Mouse (Mus musculus) small intestine, adult 2 months (tissue): ENCODE measurements around the gene Sdhb. TPM values are rescaled to one million over a fixed set of nuclear protein-coding genes. Genes with fewer than 3 reads are reported as not detected.

Experiments
- H3K27ac ChIP-seq: fragments of 200-500 bp; 2 replicates; pipeline ENCODE4 v1.5.1; 2012; ENCODE audit warnings: low read depth, low read length, control low read depth, inconsistent platforms; ENCODE audit not compliant: insufficient read depth
- H3K27me3 ChIP-seq: fragments of 200-500 bp; 2 replicates; pipeline ENCODE4 v1.6.1; 2012; ENCODE audit warnings: mild to moderate bottlenecking, moderate library complexity, low read length, inconsistent platforms; ENCODE audit not compliant: control insufficient read depth, insufficient read depth
- H3K36me3 ChIP-seq: fragments of 200-500 bp; 2 replicates; pipeline ENCODE4 v1.6.1; 2012; ENCODE audit warnings: mild to moderate bottlenecking, low read length, control low read depth, inconsistent platforms; ENCODE audit not compliant: control insufficient read depth, insufficient read depth
- H3K4me1 ChIP-seq: fragments of 200-500 bp; 2 replicates; pipeline ENCODE4 v1.6.1; 2012; ENCODE audit warnings: low read length, inconsistent platforms, mixed read lengths; ENCODE audit not compliant: control insufficient read depth, insufficient read depth, insufficient read length
- H3K4me3 ChIP-seq: fragments of 200-500 bp; 2 replicates; pipeline ENCODE4 v1.5.1; 2012; ENCODE audit warnings: low read depth, mild to moderate bottlenecking, control low read depth, inconsistent platforms, low read length, moderate library complexity
- CTCF ChIP-seq: fragments of 200-500 bp; IDR thresholded peaks from 2 replicates; pipeline ENCODE4 v1.5.1; 2012; ENCODE audit warnings: low read depth, mild to moderate bottlenecking, control low read depth, inconsistent platforms, low read length, moderate library complexity, mixed read lengths; ENCODE audit not compliant: insufficient replicate concordance, insufficient read length; ENCODE audit errors: extremely low read depth
- POLR2A ChIP-seq: fragments of 200-500 bp; IDR thresholded peaks from 2 replicates; pipeline ENCODE4 v1.6.1; 2012; ENCODE audit warnings: low read depth, mild to moderate bottlenecking, control low read depth, inconsistent platforms, low read length, moderate library complexity
- WGBS: fragments of 180-500 bp; shearing (Covaris S2); methylation state at CpG from one replicate; pipeline ENCODE4 v1.1.7; 2018; 5-methylcytosine and 5-hydroxymethylcytosine counted together
- polyA plus RNA-seq: library from polyadenylated mRNA; depleted of rRNA; stranded (reverse); fragments of >200 nt; gene quantifications from 2 replicates; pipeline ENCODE4 v1.2.3, GENCODE M21; 2012

Sdhb gene
- polyA plus RNA-seq, 1 experiment: 515 TPM

GRCm38 (mm10) chr4:140935643-140936042 lies 25.4 kb upstream of the Sdhb start:
- no peaks in the 10 kb centered on the region for H3K4me1 ChIP-seq
- H3K4me3 ChIP-seq: no peak overlapping the region
- TF ChIP-seq CTCF (no peak), POLR2A (no peak)
- no peaks in the 10 kb centered on the region for H3K36me3 ChIP-seq
- H3K27me3 ChIP-seq: no peaks in the 10 kb centered on the region
- 88% methylated on average over 9 of the region's 9 CpGs for WGBS
- no peak overlapping the region for H3K27ac ChIP-seq

- H3K27ac ChIP-seq: peak overlapping the region; percentile 88
- 82% methylated on average over 12 of the region's 12 CpGs for WGBS
- H3K4me1 ChIP-seq: no peaks in the 10 kb centered on the region
- no peaks in the 10 kb centered on the region for H3K27me3 ChIP-seq
- no peaks in the 10 kb centered on the region for H3K36me3 ChIP-seq
- TF ChIP-seq CTCF: no peak
- TF ChIP-seq POLR2A: no peak
- no peak overlapping the region for H3K4me3 ChIP-seq
These were observed 16.6 kb upstream of the Sdhb start for GRCm38 (mm10) chr4:140944356-140944755.

- no peak for TF ChIP-seq POLR2A
- whole genome bisulfite sequencing: 68% methylated on average over 5 of the region's 5 CpGs
- H3K4me1 ChIP-seq: no peaks in the 10 kb centered on the region
These were observed 16.0 kb upstream of the Sdhb start for GRCm38 (mm10) chr4:140944961-140945442.

GRCm38 (mm10) chr4:140945571-140945970 lies 15.4 kb upstream of the Sdhb start:
- Histone ChIP-seq H3K27ac (peak overlapping the region; percentile 88), H3K27me3 (no peaks in the 10 kb centered on the region), H3K36me3 (no peaks in the 10 kb centered on the region), H3K4me3 (peak overlapping the region; percentile 37; the same call in 1 of the 2 replicates), H3K4me1 (no peaks in the 10 kb centered on the region)
- WGBS: 82% methylated on average over 4 of the region's 4 CpGs
- TF ChIP-seq POLR2A (no peak), CTCF (no peak)

More at GRCm38 (mm10) chr4:140944961-140945442, 16.0 kb upstream of the Sdhb start:
- H3K27ac ChIP-seq: peak overlapping the region; percentile 88
- peak overlapping the region; percentile 37; the same call in 1 of the 2 replicates for H3K4me3 ChIP-seq
- no peaks in the 10 kb centered on the region for H3K36me3 ChIP-seq
- no peaks in the 10 kb centered on the region for H3K27me3 ChIP-seq

GRCm38 (mm10) chr4:140946048-140946447 lies 15.0 kb upstream of the Sdhb start:
- Histone ChIP-seq H3K4me1 (no peaks in the 10 kb centered on the region), H3K4me3 (no peak overlapping the region; the same call in 1 of the 2 replicates), H3K36me3 (no peaks in the 10 kb centered on the region), H3K27ac (peak overlapping the region; percentile 16; the same call in 1 of the 2 replicates), H3K27me3 (no peaks in the 10 kb centered on the region)
- TF ChIP-seq CTCF: no peak
- TF ChIP-seq POLR2A: no peak
- WGBS: 29% methylated on average over 4 of the region's 4 CpGs

- no peaks in the 10 kb centered on the region for H3K27me3 ChIP-seq
- peaks cover 3% of the 10 kb centered on the region for H3K4me1 ChIP-seq
- H3K4me3 ChIP-seq: no peak overlapping the region
- WGBS: 75% methylated on average over 14 of the region's 14 CpGs
- peak overlapping the region; percentile 37; the same call in 1 of the 2 replicates for H3K27ac ChIP-seq
- H3K36me3 ChIP-seq: no peaks in the 10 kb centered on the region
- TF ChIP-seq POLR2A (no peak), CTCF (no peak)
These were observed 14.3 kb upstream of the Sdhb start for GRCm38 (mm10) chr4:140946580-140947205.

GRCm38 (mm10) chr4:140947487-140948440 lies 13.2 kb upstream of the Sdhb start:
- H3K27ac ChIP-seq: peak overlapping the region; percentile 62
- TF ChIP-seq POLR2A (no peak), CTCF (no peak)
- no peaks in the 10 kb centered on the region for H3K36me3 ChIP-seq
- peaks cover 4% of the 10 kb centered on the region for H3K4me1 ChIP-seq
- no peaks in the 10 kb centered on the region for H3K27me3 ChIP-seq
- 77% methylated on average over 12 of the region's 12 CpGs for WGBS
- H3K4me3 ChIP-seq: no peak overlapping the region
